Mouse (Mus musculus): Measurements from ENCODE around the gene Zcrb1. TPM values are rescaled to one million over a fixed set of nuclear protein-coding genes. Genes with fewer than 3 reads are reported as not detected.
A peak's percentile ranks its signal among the peaks of the same experiment; 100 is the strongest.

Gene Zcrb1
- 103 and 105 TPM in 2 replicates for polyA plus RNA-seq (2016; fragmentation: Nextera tagmentation; extraction: Ambion mirVana)

DNA sequence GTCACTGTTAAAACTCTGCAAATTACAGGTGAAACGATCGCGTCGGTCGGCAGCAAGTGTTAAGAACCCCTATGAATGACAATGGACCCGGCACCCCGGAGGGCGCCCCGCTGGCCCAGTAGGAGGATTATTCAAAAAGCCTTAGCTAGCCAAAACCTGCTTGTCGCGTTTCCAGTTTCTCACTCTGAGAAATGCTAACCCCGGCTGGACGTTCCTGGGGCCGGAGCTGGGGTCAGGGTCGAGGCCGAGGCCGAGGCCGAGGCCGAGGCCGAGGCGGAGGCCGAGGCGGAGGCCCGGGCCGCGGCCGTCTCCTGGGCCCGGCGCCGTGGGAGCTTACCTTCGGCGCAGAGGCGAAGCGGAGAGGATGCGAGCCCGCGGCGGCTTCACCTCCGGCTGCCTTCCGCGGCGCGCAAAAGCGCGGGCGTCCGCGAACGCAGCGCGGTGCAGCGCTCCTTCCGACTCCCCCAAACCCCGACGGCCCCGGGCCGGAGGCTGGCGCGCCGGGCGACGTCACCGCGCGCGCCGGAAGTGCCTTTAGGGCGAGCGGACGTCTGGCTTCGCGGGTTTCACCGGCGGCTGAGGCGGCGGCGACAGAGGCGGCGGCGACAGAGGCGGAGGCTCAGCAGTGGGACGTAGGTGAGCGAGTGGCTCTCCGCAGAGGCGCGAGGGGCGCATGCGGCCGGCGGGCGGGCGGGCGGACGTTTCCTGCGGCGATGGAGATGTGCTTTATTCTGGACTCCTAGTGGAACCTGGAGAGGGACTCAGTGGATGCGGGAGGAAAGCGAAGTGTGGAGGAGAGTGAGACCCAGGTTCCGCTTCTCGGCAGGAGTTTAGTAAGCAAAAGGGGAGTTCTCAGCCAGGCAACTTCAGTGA is at the start of gene Zcrb1, which contains the start of gene Pphln1:
TSS of gene Zcrb1 (minus strand) at position 509 of the 873 bp plus-strand sequence.
TSS of gene Pphln1 (plus strand) at position 525 of the 873 bp plus-strand sequence.
- peak within 1 kb of the TSS; percentile 98 for H3K4me3 ChIP-seq
- peaks cover 55% of the 10 kb centered on the region for H3K4me1 ChIP-seq
- H3K36me3 ChIP-seq = peaks cover 32% of the 10 kb centered on the region
- peak within 1 kb of the TSS; percentile 94 for H3K27ac ChIP-seq
- H3K4me2 ChIP-seq = peak within 1 kb of the TSS; percentile 86
- H3K9ac ChIP-seq = peak within 1 kb of the TSS; percentile 96
- under 1% methylated on average over 100 of the region's 100 CpGs for WGBS (ENCODE audit: insufficient replicate concordance)
- H3K9me3 ChIP-seq (replicated peaks) = no peaks in the 10 kb centered on the region
- no peaks in the 10 kb centered on the region for H3K27me3 ChIP-seq (replicated peaks)
- peak; percentile 93 for ATAC-seq

DNA sequence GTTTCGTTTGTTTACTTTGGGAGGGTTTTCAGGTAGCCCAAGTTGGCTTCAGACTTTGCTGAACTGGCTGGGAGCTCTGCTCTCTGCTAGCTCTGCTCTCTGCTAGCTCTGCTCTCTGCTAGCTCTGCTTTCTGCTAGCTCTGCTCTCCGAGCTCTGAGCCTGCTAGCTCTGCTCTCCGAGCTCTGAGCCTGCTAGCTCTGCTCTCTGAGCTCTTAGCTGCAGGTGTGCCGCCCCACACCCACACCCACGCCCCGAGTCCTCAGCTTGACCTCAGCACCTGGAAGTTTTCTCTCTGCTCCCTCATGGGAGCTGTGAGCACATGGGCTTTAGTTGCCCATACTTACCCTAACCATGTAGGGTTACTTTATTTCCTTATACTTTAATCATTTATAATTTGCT is 45.5 kb upstream of the Zcrb1 start:
- ATAC-seq = no peak
- Histone ChIP-seq H3K9ac (no peak overlapping the region), H3K4me3 (no peak overlapping the region), H3K4me1 (no peaks in the 10 kb centered on the region), H3K27me3 (replicated peaks) (no peaks in the 10 kb centered on the region), H3K9me3 (replicated peaks) (no peaks in the 10 kb centered on the region), H3K4me2 (no peak overlapping the region), H3K36me3 (peaks cover 72% of the 10 kb centered on the region), H3K27ac (no peak overlapping the region)
- 86% methylated on average over 6 of the region's 6 CpGs for WGBS (ENCODE audit: insufficient replicate concordance)

DNA sequence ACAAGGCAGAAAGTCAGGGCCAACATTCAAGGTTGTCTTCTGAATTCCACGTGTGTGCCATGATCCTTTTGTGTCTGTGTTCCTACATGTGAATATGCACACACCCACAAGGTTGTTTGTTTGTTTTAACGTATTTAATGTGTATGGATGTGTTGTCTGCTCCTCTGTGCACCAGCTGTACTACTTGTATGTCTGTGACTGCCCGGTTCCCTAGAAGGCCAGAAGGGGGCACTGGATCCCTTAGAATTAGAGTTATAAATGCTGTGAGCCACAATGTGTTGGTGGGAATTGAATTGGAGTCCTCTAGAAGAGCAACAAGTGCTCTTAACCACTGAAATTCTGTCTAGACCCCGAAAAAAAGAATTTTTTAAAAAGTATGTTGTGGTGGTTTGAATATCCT is 44.1 kb upstream of the Zcrb1 start:
- WGBS (ENCODE audit: insufficient replicate concordance) = 82% methylated on average over 4 of the region's 4 CpGs

DNA sequence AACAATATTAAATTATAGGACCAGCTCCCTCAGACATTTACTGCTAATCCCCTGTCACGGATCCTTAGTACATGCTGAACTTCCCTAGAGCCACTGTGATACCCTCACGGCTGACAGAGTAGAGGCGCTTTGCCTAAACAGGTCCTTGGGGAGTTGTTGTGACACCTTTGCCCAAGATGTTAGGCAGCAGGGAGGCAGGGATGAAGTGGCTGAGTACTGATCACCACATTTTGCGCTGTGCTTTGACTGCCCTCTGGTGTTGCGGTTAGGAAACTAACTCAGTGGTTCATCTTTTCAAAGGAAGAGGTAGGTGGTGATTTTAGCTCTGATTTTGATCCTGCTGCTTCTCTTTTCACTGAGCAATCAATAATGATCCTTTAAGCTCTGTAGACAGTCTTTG is 40.5 kb upstream of the Zcrb1 start:
- 63% methylated on average over 5 of the region's 5 CpGs for WGBS (ENCODE audit: insufficient replicate concordance)
- Histone ChIP-seq H3K36me3 (peaks cover 62% of the 10 kb centered on the region), H3K4me1 (no peaks in the 10 kb centered on the region), H3K27ac (no peak overlapping the region), H3K27me3 (replicated peaks) (no peaks in the 10 kb centered on the region), H3K4me2 (no peak overlapping the region), H3K4me3 (no peak overlapping the region), H3K9ac (no peak overlapping the region), H3K9me3 (replicated peaks) (no peaks in the 10 kb centered on the region)
- ATAC-seq = no peak

More for the DNA sequence above, 44.1 kb upstream of the Zcrb1 start:
- H3K4me2 ChIP-seq = no peak overlapping the region
- no peaks in the 10 kb centered on the region for H3K4me1 ChIP-seq
- no peak overlapping the region for H3K4me3 ChIP-seq
- peaks cover 74% of the 10 kb centered on the region for H3K36me3 ChIP-seq
- no peaks in the 10 kb centered on the region for H3K27me3 ChIP-seq (replicated peaks)
- no peak overlapping the region for H3K9ac ChIP-seq
- H3K9me3 ChIP-seq (replicated peaks) = no peaks in the 10 kb centered on the region
- no peak for ATAC-seq
- H3K27ac ChIP-seq = no peak overlapping the region

DNA sequence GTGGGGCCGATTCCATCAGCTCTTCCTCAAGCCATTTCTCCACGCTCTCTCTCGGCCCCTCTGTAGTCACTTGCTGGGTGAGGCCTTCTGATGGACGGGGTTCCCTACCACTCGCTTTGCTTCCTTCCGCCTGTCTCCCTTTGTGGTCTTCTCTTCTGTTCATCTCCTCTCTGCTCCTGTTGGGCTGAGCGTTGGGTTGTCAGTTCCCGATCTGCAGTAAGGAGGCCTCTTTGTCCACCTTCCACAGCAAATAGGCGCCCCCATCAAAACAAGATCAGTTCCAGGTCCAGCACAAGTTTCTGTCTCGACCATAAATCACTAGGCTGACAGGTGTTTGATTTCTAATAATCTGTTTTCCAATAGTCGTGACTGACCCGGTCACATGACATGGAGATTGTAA is 37.9 kb upstream of the Zcrb1 start:
- H3K9ac ChIP-seq = no peak overlapping the region
- H3K4me2 ChIP-seq = no peak overlapping the region
- 84% methylated on average over 12 of the region's 12 CpGs for WGBS (ENCODE audit: insufficient replicate concordance)
- H3K36me3 ChIP-seq = peaks cover 56% of the 10 kb centered on the region
- no peaks in the 10 kb centered on the region for H3K27me3 ChIP-seq (replicated peaks)
- no peak overlapping the region for H3K4me3 ChIP-seq
- H3K9me3 ChIP-seq (replicated peaks) = no peaks in the 10 kb centered on the region
- no peak overlapping the region for H3K27ac ChIP-seq
- H3K4me1 ChIP-seq = no peaks in the 10 kb centered on the region
- ATAC-seq = no peak

DNA sequence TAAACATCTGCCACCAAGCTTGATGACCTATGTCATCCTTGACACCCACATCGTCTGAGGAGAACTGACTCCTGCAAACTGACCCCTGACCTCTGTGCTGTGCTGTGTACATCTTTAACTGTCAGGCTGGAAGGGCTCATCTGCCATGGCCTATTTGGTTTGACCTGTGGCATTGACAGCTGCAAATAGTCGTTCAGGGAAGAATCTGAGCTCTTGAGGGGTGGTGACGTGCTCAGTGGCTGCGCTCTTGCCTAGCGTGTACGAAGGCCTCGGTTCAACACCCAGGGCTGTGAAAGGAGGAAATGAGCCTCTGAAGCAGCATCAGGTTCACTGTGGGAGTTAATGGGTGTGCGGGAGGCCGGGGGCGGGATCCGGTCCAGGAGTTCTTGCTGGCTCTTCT is 35.7 kb upstream of the Zcrb1 start:
- Histone ChIP-seq H3K4me2 (no peak overlapping the region), H3K9me3 (replicated peaks) (no peaks in the 10 kb centered on the region), H3K9ac (no peak overlapping the region), H3K4me3 (no peak overlapping the region), H3K27ac (no peak overlapping the region), H3K27me3 (replicated peaks) (no peaks in the 10 kb centered on the region), H3K36me3 (peaks cover 55% of the 10 kb centered on the region), H3K4me1 (no peaks in the 10 kb centered on the region)
- no peak; the same call in 1 of the 2 replicates for ATAC-seq
- WGBS (ENCODE audit: insufficient replicate concordance) = 66% methylated on average over 11 of the region's 11 CpGs

DNA sequence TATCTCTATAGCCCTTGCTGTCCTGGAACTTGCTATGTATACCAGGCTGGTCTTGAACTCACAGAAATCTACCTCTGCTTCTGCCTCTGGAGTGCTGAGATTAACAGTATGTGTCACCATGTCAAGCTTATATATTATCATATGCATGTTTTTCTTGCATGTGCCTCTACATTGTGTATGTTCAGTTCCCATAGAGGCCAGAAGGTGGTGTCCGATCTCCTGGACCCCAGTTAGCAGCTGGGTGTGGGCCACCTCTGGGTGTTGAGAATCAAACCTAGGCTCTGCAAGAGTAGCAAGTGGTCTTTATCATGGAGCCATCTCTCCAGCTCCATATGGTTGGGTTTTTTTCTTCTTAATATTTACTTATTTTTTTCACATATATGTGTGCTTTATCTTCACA is 24.4 kb upstream of the Zcrb1 start:
- Histone ChIP-seq H3K4me1 (no peaks in the 10 kb centered on the region), H3K4me2 (no peak overlapping the region), H3K36me3 (peaks cover 57% of the 10 kb centered on the region), H3K27ac (no peak overlapping the region), H3K9me3 (replicated peaks) (no peaks in the 10 kb centered on the region), H3K9ac (no peak overlapping the region), H3K4me3 (no peak overlapping the region), H3K27me3 (replicated peaks) (no peaks in the 10 kb centered on the region)
- ATAC-seq = no peak
- WGBS (ENCODE audit: insufficient replicate concordance) = 71% methylated on average over 1 of the region's 1 CpGs

DNA sequence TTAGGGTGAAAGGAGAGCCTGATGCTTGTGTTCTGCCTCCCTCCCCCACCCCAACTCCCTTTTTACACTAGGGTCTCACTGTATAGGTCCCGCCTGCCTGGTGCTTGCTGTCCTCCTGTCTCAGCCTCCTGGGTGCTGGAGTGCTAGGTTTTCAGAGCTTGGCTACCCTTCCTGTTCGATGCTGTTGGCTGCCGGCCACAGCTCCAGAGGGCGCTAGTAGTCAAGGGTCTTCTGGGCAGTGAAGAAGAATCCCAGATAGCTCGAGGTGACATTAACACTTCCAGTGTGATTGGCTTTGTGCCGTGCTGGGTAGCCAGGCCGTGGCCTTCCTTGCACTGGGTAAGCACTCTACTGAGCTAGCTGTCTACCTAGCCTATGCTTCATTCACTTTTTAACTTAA is 22.5 kb upstream of the Zcrb1 start:
- no peak overlapping the region for H3K27ac ChIP-seq
- WGBS (ENCODE audit: insufficient replicate concordance) = 73% methylated on average over 7 of the region's 7 CpGs
- no peak overlapping the region for H3K9ac ChIP-seq
- ATAC-seq = no peak
- H3K36me3 ChIP-seq = peaks cover 53% of the 10 kb centered on the region
- H3K4me1 ChIP-seq = no peaks in the 10 kb centered on the region
- no peak overlapping the region for H3K4me3 ChIP-seq
- H3K4me2 ChIP-seq = no peak overlapping the region
- H3K27me3 ChIP-seq (replicated peaks) = no peaks in the 10 kb centered on the region
- no peaks in the 10 kb centered on the region for H3K9me3 ChIP-seq (replicated peaks)

DNA sequence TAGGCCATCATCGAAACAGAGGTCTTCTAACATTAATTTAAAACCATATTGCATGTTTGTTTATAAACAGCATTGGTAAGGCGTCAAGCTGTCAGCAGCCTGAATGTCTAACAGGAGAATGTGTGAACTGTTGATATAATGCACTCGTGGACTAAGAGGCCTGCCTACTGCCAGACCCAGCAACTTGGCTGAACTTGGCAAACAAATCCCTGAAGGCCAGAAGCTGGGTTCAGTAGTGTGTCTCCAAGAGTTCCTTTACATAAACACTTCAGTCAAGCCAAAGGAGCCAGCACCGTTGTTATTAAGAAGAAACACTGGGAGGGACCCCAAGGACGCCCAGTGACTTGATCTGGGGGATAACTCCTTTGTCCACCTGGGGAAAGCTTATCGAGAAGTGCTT is 18.2 kb upstream of the Zcrb1 start:
- Histone ChIP-seq H3K9me3 (replicated peaks) (no peaks in the 10 kb centered on the region), H3K27ac (no peak overlapping the region), H3K9ac (no peak overlapping the region), H3K27me3 (replicated peaks) (no peaks in the 10 kb centered on the region), H3K4me3 (no peak overlapping the region), H3K4me2 (no peak overlapping the region), H3K4me1 (no peaks in the 10 kb centered on the region), H3K36me3 (peaks cover 56% of the 10 kb centered on the region)
- 74% methylated on average over 6 of the region's 6 CpGs for WGBS (ENCODE audit: insufficient replicate concordance)
- no peak for ATAC-seq

DNA sequence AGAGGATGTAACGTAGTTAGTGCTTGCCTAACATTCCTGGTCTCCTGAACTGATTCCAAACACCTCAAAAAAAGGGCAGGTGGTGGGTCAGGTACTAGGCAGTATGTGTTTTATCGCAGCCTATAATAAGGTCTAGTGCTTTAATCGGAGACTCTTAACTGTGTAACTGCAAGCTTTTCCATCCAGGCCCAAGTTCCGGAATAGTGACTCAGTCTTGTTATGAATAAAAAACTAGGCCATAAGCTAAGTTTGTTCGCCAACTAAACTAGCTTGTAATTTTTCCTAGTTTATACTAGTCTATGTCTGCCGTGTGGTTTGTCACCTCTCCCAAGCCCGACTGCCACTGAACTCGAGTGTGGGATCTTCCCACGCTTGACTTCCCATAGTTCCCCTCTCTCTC is 16.3 kb upstream of the Zcrb1 start:
- H3K36me3 ChIP-seq = peaks cover 64% of the 10 kb centered on the region
- no peak overlapping the region for H3K27ac ChIP-seq
- no peak overlapping the region for H3K9ac ChIP-seq
- no peak for ATAC-seq
- H3K4me1 ChIP-seq = no peaks in the 10 kb centered on the region
- H3K4me2 ChIP-seq = no peak overlapping the region
- WGBS (ENCODE audit: insufficient replicate concordance) = 91% methylated on average over 9 of the region's 9 CpGs
- no peaks in the 10 kb centered on the region for H3K27me3 ChIP-seq (replicated peaks)
- no peaks in the 10 kb centered on the region for H3K9me3 ChIP-seq (replicated peaks)
- no peak overlapping the region for H3K4me3 ChIP-seq

DNA sequence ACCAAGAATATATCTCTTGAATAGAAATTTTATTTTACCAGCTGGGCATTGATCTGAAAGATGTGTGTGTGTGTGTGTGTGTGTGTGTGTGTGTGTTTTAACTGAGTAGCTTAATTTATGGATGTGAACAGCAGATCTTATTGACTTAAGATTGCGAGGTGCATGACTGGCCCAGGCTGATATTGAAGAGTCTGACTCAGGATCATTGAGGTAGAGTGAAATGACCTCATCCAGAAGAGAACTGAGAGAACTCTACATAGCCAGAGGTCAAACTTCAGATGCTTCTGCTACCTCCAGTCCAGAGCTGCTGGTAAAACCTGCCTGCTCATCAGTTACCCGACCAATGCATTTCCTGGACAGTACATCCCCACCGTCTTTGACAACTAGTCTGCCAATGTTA is 14.3 kb upstream of the Zcrb1 start:
- WGBS (ENCODE audit: insufficient replicate concordance) = 92% methylated on average over 3 of the region's 3 CpGs
- Histone ChIP-seq H3K4me3 (no peak overlapping the region), H3K9ac (no peak overlapping the region), H3K9me3 (replicated peaks) (no peaks in the 10 kb centered on the region), H3K4me2 (no peak overlapping the region), H3K27me3 (replicated peaks) (no peaks in the 10 kb centered on the region), H3K4me1 (no peaks in the 10 kb centered on the region), H3K27ac (no peak overlapping the region), H3K36me3 (peaks cover 75% of the 10 kb centered on the region)
- ATAC-seq = no peak

DNA sequence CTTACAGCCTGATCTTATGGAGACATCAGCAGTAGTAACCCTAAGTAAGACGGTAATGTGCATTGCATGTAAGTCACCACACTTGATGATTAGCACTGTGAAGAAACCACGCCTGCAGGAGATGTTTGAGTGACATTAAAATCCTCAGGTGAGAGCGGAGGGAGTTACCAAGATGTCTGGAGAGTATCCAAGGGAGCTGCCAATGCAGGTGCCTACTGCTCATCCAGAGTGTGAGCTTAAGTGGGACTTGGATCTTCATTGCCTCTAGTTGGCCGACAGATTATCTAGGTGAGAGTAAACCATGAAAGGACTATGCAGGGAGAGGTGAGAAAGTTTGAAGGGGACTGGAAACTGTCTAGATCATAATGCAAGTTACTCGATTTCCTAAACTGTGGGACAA is 8.4 kb upstream of the Zcrb1 start:
- Histone ChIP-seq H3K9ac (no peak overlapping the region), H3K27ac (no peak overlapping the region), H3K27me3 (replicated peaks) (no peaks in the 10 kb centered on the region), H3K4me3 (no peak overlapping the region), H3K9me3 (replicated peaks) (no peaks in the 10 kb centered on the region), H3K36me3 (peaks cover 38% of the 10 kb centered on the region), H3K4me2 (no peak overlapping the region), H3K4me1 (peaks cover 33% of the 10 kb centered on the region)
- no peak for ATAC-seq
- 81% methylated on average over 5 of the region's 5 CpGs for WGBS (ENCODE audit: insufficient replicate concordance)
